Mouse (Mus musculus): Measurements from ENCODE around the gene Cfc1. TPM values are rescaled to one million over a fixed set of nuclear protein-coding genes. Genes with fewer than 3 reads are reported as not detected.
A peak's percentile ranks its signal among the peaks of the same experiment; 100 is the strongest.
"Not testable (repeated sequence)": the region's sequence is repeated elsewhere in the genome, so short reads cannot be mapped to it uniquely, and the experiment has no call there.

The Cfc1 gene
- polyA plus RNA-seq, 1 experiment: not detected

DNA sequence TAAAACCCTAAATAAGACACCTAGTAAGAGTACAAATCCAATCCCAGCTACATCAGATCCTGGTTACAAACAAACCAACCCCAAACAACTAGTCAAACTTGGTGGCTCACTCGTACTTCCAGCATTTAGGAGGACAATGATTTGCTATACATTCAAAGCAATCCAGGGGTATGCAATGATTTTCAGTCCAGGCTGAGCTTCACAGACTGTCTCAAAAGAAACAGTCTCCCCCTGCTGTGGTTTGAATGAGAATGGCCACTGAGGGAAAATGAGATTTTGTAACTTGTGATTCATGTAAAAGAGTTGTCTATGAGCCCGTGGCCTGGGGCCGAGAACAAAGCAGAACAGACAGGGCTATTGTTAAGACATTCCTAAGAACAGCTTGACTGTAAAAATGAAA, 27.5 kb upstream of the Cfc1 start:
- H3K36me3 ChIP-seq (ENCODE audit: control insufficient read depth, insufficient read depth, low read length): no peaks in the 10 kb centered on the region
- peaks cover 2% of the 10 kb centered on the region; the same call in 1 of the 2 replicates for H3K4me1 ChIP-seq (ENCODE audit: control insufficient read depth, insufficient read depth, insufficient read length)
- H3K27me3 ChIP-seq (ENCODE audit: control insufficient read depth, insufficient read depth, low read length): no peaks in the 10 kb centered on the region
- no peak for DNase-seq (ENCODE audit: low read depth in 1 of 2, low spot score in 2 of 2)
- TF ChIP-seq POLR2A (IDR thresholded peaks at IDR 0.05; ENCODE audit: low read depth, low read length): no peak
- no peak for TF ChIP-seq CTCF (IDR thresholded peaks at IDR 0.05; ENCODE audit: extremely low read depth, insufficient read depth, insufficient read length, insufficient replicate concordance)
- no peak overlapping the region for H3K27ac ChIP-seq (ENCODE audit: insufficient read depth, low read length)
- WGBS: 90% methylated on average over 3 of the region's 3 CpGs
- H3K4me3 ChIP-seq (ENCODE audit: extremely low read depth, insufficient read depth, insufficient read length): no peak overlapping the region

DNA sequence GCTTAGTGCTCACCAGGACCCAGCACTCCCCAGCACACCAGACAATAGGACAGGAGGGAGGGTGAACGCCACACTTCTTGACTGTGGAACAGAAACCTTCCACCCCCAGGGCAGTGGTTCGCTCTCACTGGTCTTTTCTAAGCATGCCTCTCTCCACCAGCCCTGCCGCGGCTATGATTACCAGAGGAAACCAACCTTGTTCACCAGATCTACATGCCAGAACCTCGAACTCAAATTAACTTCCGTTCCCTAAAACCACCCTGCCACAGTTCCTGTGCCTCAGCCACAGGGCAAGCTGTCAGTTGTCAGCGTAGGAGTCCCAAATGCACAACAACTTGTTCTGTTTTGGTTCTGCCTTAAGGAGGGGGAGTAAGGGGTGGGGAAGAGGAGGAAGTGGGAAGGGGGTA, 24.9 kb upstream of the Cfc1 start:
- Histone ChIP-seq H3K36me3 (ENCODE audit: control insufficient read depth, insufficient read depth, low read length) (no peaks in the 10 kb centered on the region), H3K4me3 (ENCODE audit: extremely low read depth, insufficient read depth, insufficient read length) (peak overlapping the region; percentile 29; the same call in 1 of the 2 replicates), H3K4me1 (ENCODE audit: control insufficient read depth, insufficient read depth, insufficient read length) (peaks cover 2% of the 10 kb centered on the region; the same call in 1 of the 2 replicates), H3K27me3 (ENCODE audit: control insufficient read depth, insufficient read depth, low read length) (no peaks in the 10 kb centered on the region), H3K27ac (ENCODE audit: insufficient read depth, low read length) (peak overlapping the region; percentile 67)
- TF ChIP-seq CTCF (IDR thresholded peaks at IDR 0.05; ENCODE audit: extremely low read depth, insufficient read depth, insufficient read length, insufficient replicate concordance) (no peak), POLR2A (IDR thresholded peaks at IDR 0.05; ENCODE audit: low read depth, low read length) (no peak)
- WGBS: 0% methylated on average over 7 of the region's 7 CpGs
- DNase-seq (ENCODE audit: low read depth in 1 of 2, low spot score in 2 of 2): peak; percentile 62 to 63

DNA sequence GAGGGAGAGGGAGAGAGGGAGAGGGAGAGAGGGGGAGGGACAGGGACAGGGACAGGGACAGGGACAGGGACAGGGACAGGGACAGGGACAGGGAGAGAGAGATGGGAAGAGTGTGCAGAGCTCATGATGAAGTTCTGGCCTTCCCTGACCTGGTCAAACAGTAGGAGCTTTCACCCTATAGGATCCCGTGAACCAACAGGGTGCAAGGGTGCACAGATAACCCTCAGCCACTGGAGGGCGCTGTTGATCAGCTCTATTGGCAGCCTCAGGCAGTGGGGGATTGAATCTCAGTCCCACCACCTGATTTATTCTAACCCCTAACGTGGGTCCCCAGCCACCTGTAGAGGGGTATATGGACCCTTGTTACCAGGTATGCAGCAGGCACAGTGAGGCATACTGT, 24.4 kb upstream of the Cfc1 start:
- Histone ChIP-seq H3K27me3 (ENCODE audit: control insufficient read depth, insufficient read depth, low read length) (no peaks in the 10 kb centered on the region), H3K27ac (ENCODE audit: insufficient read depth, low read length) (peak overlapping the region; percentile 68), H3K36me3 (ENCODE audit: control insufficient read depth, insufficient read depth, low read length) (no peaks in the 10 kb centered on the region), H3K4me1 (ENCODE audit: control insufficient read depth, insufficient read depth, insufficient read length) (no peaks in the 10 kb centered on the region; the same call in 1 of the 2 replicates), H3K4me3 (ENCODE audit: extremely low read depth, insufficient read depth, insufficient read length) (peak overlapping the region; percentile 22; the same call in 1 of the 2 replicates)
- TF ChIP-seq CTCF (IDR thresholded peaks at IDR 0.05; ENCODE audit: extremely low read depth, insufficient read depth, insufficient read length, insufficient replicate concordance) (peak; percentile 81; the same call in 1 of the 2 replicates), POLR2A (IDR thresholded peaks at IDR 0.05; ENCODE audit: low read depth, low read length) (no peak)
- WGBS: 4% methylated on average over 3 of the region's 3 CpGs
- peak in 1 of 2 experiments; percentile 69 for DNase-seq (ENCODE audit: low read depth in 1 of 2, low spot score in 2 of 2)

DNA sequence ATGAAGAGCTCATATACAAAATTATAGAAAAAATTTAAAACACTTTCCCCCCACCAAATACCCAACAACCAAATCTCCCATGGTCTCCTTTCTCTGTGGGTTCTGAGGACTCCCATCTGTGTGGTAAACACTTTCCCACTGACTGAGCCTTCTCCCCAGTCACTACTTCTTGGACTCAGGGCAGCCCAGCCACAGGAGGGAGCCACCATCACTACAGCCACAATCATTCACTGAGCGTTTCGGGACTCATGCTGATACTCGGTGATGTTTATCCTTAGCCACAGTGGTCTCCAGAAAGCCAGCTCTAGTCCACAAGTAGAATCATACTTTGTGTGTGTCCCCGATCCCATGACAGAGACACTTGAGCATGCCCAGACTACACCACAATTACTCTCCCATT, 22.4 kb upstream of the Cfc1 start:
- no peak for DNase-seq (ENCODE audit: low read depth in 1 of 2, low spot score in 2 of 2)
- Histone ChIP-seq H3K27ac (ENCODE audit: insufficient read depth, low read length) (no peak overlapping the region), H3K4me1 (ENCODE audit: control insufficient read depth, insufficient read depth, insufficient read length) (no peaks in the 10 kb centered on the region; the same call in 1 of the 2 replicates), H3K36me3 (ENCODE audit: control insufficient read depth, insufficient read depth, low read length) (no peaks in the 10 kb centered on the region), H3K27me3 (ENCODE audit: control insufficient read depth, insufficient read depth, low read length) (no peaks in the 10 kb centered on the region), H3K4me3 (ENCODE audit: extremely low read depth, insufficient read depth, insufficient read length) (no peak overlapping the region)
- whole genome bisulfite sequencing: 83% methylated on average over 4 of the region's 4 CpGs
- TF ChIP-seq CTCF (IDR thresholded peaks at IDR 0.05; ENCODE audit: extremely low read depth, insufficient read depth, insufficient read length, insufficient replicate concordance) (no peak), POLR2A (IDR thresholded peaks at IDR 0.05; ENCODE audit: low read depth, low read length) (no peak)

DNA sequence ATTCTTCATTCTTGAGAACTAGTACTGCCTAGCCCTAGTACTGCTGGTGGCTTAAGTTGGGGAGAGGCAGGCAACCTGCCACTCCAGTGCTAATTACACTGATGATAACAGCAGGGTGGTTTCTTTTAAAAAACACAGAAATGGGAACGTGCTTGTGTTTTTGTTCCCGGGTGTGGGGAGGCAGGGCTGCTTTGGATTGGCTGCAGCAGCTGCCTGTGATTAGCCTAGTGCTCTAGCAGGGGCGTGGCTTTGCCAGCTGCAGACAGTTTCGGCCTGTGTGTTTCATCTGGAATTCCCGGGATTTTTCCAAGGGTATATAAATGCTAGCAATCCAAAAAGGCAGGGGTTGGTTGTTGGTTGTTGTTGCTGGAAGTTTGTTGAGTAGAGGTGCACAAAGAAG, 18.9 kb upstream of the Cfc1 start:
- WGBS: 23% methylated on average over 5 of the region's 5 CpGs
- H3K4me1 ChIP-seq (ENCODE audit: control insufficient read depth, insufficient read depth, insufficient read length): no peaks in the 10 kb centered on the region
- no peaks in the 10 kb centered on the region for H3K36me3 ChIP-seq (ENCODE audit: control insufficient read depth, insufficient read depth, low read length)
- DNase-seq (ENCODE audit: low read depth in 1 of 2, low spot score in 2 of 2): no peak
- H3K27ac ChIP-seq (ENCODE audit: insufficient read depth, low read length): no peak overlapping the region
- H3K27me3 ChIP-seq (ENCODE audit: control insufficient read depth, insufficient read depth, low read length): no peaks in the 10 kb centered on the region
- TF ChIP-seq CTCF (IDR thresholded peaks at IDR 0.05; ENCODE audit: extremely low read depth, insufficient read depth, insufficient read length, insufficient replicate concordance): no peak
- no peak for TF ChIP-seq POLR2A (IDR thresholded peaks at IDR 0.05; ENCODE audit: low read depth, low read length)
- H3K4me3 ChIP-seq (ENCODE audit: extremely low read depth, insufficient read depth, insufficient read length): no peak overlapping the region

DNA sequence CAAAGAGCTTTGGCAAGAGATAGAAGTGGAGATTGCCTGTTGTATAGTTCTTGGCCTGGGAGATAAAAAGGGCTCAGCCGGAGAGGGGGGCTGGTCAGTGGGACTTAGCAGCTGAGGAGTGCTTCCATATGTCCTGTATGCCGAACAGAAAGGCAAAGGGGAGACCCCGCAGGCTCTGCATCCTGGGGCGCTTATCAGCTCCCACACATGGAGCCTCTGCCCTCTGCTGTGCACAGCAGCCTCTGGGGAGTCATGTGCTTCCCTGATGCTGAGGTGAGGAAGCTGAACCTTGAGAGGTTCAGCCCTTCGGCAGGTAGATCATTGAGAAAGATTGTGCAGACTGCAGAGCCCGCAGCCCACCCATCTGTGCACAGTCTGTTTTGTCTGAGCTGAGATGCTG, 18.2 kb upstream of the Cfc1 start:
- H3K27ac ChIP-seq (ENCODE audit: insufficient read depth, low read length); H3K4me1 ChIP-seq (ENCODE audit: control insufficient read depth, insufficient read depth, insufficient read length); DNase-seq (ENCODE audit: low read depth in 1 of 2, low spot score in 2 of 2); H3K4me3 ChIP-seq (ENCODE audit: extremely low read depth, insufficient read depth, insufficient read length); H3K27me3 ChIP-seq (ENCODE audit: control insufficient read depth, insufficient read depth, low read length); H3K36me3 ChIP-seq (ENCODE audit: control insufficient read depth, insufficient read depth, low read length): not testable (repeated sequence)
- 6% methylated on average over 6 of the region's 6 CpGs for WGBS

DNA sequence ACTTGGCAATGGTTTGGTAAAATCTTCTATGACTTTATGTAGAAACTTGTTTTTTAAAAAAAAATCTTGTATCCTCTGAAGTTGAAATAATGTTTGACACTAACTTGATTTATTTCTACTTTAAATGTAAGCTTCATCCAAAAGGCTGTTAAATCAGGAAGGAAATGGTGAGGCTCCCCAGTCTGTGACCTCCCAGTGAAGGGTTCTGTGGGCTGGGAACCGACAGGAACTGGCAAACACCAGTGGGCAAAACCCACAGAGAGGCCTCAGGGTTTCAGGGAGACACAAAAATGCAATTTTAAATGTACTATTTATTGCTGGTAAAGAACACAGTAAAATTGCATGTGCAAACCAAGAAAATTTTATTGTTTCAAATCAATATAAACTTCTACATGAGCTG, 17.7 kb upstream of the Cfc1 start:
- not testable (repeated sequence) for H3K36me3 ChIP-seq (ENCODE audit: control insufficient read depth, insufficient read depth, low read length); H3K4me3 ChIP-seq (ENCODE audit: extremely low read depth, insufficient read depth, insufficient read length); H3K27ac ChIP-seq (ENCODE audit: insufficient read depth, low read length); DNase-seq (ENCODE audit: low read depth in 1 of 2, low spot score in 2 of 2); H3K4me1 ChIP-seq (ENCODE audit: control insufficient read depth, insufficient read depth, insufficient read length); H3K27me3 ChIP-seq (ENCODE audit: control insufficient read depth, insufficient read depth, low read length)
- 2% methylated on average over 1 of the region's 1 CpGs for WGBS

All from spleen, adult 2 months (tissue).